ENCODE assay signal across 8 mouse cellular contexts in genomic region chr5:24452691-24453233, GRCm38 (mm10). TPM values are rescaled to one million over a fixed set of nuclear protein-coding genes. Genes with fewer than 3 reads are reported as not detected.
DNase-seq lines count a peak whose midpoint lies in the region; ATAC-seq lines count a peak whose summit lies in the region.

No protein-coding gene starts in this region.

- peak overlapping the region; percentile 96 for H3K27ac ChIP-seq in midbrain, embryonic 12.5 days (replicated peaks)

- peak overlapping the region; percentile 97 for H3K9ac ChIP-seq in midbrain, embryonic 12.5 days (replicated peaks)

- under 1% methylated on average over 29 of the region's 29 CpGs for WGBS in midbrain, embryonic 12.5 days

- peaks cover 13% of the 10 kb centered on the region for H3K36me3 ChIP-seq in midbrain, embryonic 12.5 days

- DNase-seq in heart, adult 11 months = peak; percentile 96
- no peak for DNase-seq in heart, postnatal 36 days
- peak; percentile 57 for DNase-seq in cerebellum, adult 8-10 months
- DNase-seq in frontal cortex, postnatal 36 days (ENCODE audit: low spot score in 2 of 2) = peak; percentile 37 to 55
- peak; percentile 51 for DNase-seq in kidney, postnatal 10 days
- peak; percentile 14 to 26 for DNase-seq in thymus, postnatal 10 days (ENCODE audit: low spot score in 2 of 2)

- peak overlapping the region; percentile 99 for H3K4me2 ChIP-seq in midbrain, embryonic 12.5 days (replicated peaks)

- H3K9me3 ChIP-seq in midbrain, embryonic 12.5 days = no peaks in the 10 kb centered on the region

- ATAC-seq in CD4-positive, CD25-positive, alpha-beta regulatory T cell, adult 4 months = peak; percentile 6
- ATAC-seq in midbrain, embryonic 12.5 days (ENCODE audit: low FRiP score, low read depth) = peak; percentile 19; the same call in 1 of the 2 replicates

- peak overlapping the region; percentile 96 for H3K4me3 ChIP-seq in midbrain, embryonic 12.5 days

- peaks cover 9% of the 10 kb centered on the region; the same call in 1 of the 2 replicates for H3K27me3 ChIP-seq in midbrain, embryonic 12.5 days

- peaks cover 51% of the 10 kb centered on the region for H3K4me1 ChIP-seq in midbrain, embryonic 12.5 days

- intact Hi-C loops in heart, postnatal 36 days (cut with DNase I) = loop anchor here (2.0 to 5.0 kb wide), 2 partner anchors 28 to 150 kb away; no protein-coding TSS in a partner anchor

RNA-seq across cellular contexts. Expression of gene Agap3, which starts 0.8 kb away (rescaled TPM):
- 10 to 100 TPM; 83.6 to 91.1 TPM for total RNA-seq in heart, postnatal 36 days (2021)
- polyA plus RNA-seq in CD4-positive, CD25-positive, alpha-beta regulatory T cell, adult 4 months (2017; shearing (Covaris generic)) = 1 to 10 TPM; 5.5 to 8.6 TPM
- polyA plus RNA-seq in midbrain, embryonic 12.5 days (2016; fragmentation: Nextera tagmentation; extraction: Ambion mirVana) = 60.4 and 64.6 TPM in 2 replicates

RNA-seq across cellular contexts. Expression of gene Tmub1, which starts 5.1 kb away (rescaled TPM):
- 10 to 100 TPM; 11.7 to 12.1 TPM for total RNA-seq in heart, postnatal 36 days (2021)
- 10 to 100 TPM; 72.9 to 95.2 TPM for polyA plus RNA-seq in CD4-positive, CD25-positive, alpha-beta regulatory T cell, adult 4 months (2017; shearing (Covaris generic))
- 31.8 and 35.4 TPM in 2 replicates for polyA plus RNA-seq in midbrain, embryonic 12.5 days (2016; fragmentation: Nextera tagmentation; extraction: Ambion mirVana)

RNA-seq across cellular contexts. Expression of gene Fastk, which starts 7.7 kb away (rescaled TPM):
- 100 to 1,000 TPM; 288 to 310 TPM for total RNA-seq in heart, postnatal 36 days (2021)
- polyA plus RNA-seq in CD4-positive, CD25-positive, alpha-beta regulatory T cell, adult 4 months (2017; shearing (Covaris generic)) = 10 to 100 TPM; 53.4 to 57.0 TPM
- polyA plus RNA-seq in midbrain, embryonic 12.5 days (2016; fragmentation: Nextera tagmentation; extraction: Ambion mirVana) = 102 and 116 TPM in 2 replicates

RNA-seq across cellular contexts. Expression of gene Slc4a2, which starts 29.1 kb away (rescaled TPM):
- 10 to 100 TPM; 29.2 to 35.1 TPM for total RNA-seq in heart, postnatal 36 days (2021)
- 10 to 100 TPM; 13.5 to 22.6 TPM for polyA plus RNA-seq in CD4-positive, CD25-positive, alpha-beta regulatory T cell, adult 4 months (2017; shearing (Covaris generic))
- polyA plus RNA-seq in midbrain, embryonic 12.5 days (2016; fragmentation: Nextera tagmentation; extraction: Ambion mirVana) = 32.7 and 35.7 TPM in 2 replicates

RNA-seq across cellular contexts. Expression of gene Cdk5, which starts 29.4 kb away (rescaled TPM):
- total RNA-seq in heart, postnatal 36 days (2021) = 10 to 100 TPM; 22.5 to 23.0 TPM
- polyA plus RNA-seq in CD4-positive, CD25-positive, alpha-beta regulatory T cell, adult 4 months (2017; shearing (Covaris generic)) = 10 to 100 TPM; 53.8 to 61.7 TPM
- polyA plus RNA-seq in midbrain, embryonic 12.5 days (2016; fragmentation: Nextera tagmentation; extraction: Ambion mirVana) = 64.1 and 76.9 TPM in 2 replicates

Comparison
In these comparisons a context has a peak if more than half of its experiments do, and no peak if none do; other contexts are left out.
1. DNase-seq: peak in heart, adult 11 months (single experiment), cerebellum, adult 8-10 months (single experiment), frontal cortex, postnatal 36 days (2 of 2), kidney, postnatal 10 days (single experiment) and thymus, postnatal 10 days (2 of 2); none in heart, postnatal 36 days (0 of 2).